Mouse (Mus musculus) ES-Bruce4 (cell line): ENCODE data around the gene Nhsl1.

Experiments used
- CTCF ChIP-seq: IDR thresholded peaks from one replicate; pipeline ENCODE4 v1.8.1; 2011; ENCODE audit warnings: low read depth, low read length
- EP300 ChIP-seq: IDR thresholded peaks from 2 replicates; pipeline ENCODE4 v1.6.1; 2011; ENCODE audit warnings: low read depth, low read length; ENCODE audit not compliant: insufficient read depth
- POLR2A ChIP-seq: IDR thresholded peaks from one replicate; pipeline ENCODE4 v1.8.1; 2011; ENCODE audit warnings: low read length; ENCODE audit not compliant: insufficient read depth

DNA sequence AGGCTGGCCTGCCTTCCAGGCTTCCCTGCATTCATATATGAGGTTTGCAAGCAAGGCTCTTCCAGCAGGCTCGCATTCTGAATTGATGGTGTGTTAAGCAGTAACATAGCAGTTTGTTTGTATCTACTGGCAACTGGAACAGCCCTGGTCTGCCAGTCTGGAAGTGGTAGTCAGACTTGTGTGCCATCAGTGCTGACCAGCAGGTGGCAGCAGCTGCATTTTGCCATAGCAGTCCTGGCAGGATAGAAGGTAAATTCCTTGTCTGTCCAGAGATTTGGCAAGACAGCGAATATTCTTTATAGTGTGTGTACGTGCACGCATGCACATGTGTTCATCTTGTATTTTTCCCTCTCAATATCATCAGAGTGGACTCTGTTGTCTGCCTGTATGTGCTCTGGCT, 134.6 kb downstream of the Nhsl1 start:
- TF ChIP-seq POLR2A, result no peak
- peak; percentile 96 for TF ChIP-seq CTCF
- TF ChIP-seq EP300, result no peak
